Mouse (Mus musculus) embryo, embryonic 10 days (tissue): ENCODE results near the gene Slc10a1.
"Not testable (repeated sequence)": the region's sequence is repeated elsewhere in the genome, so short reads cannot be mapped to it uniquely, and the experiment has no call there.

Source experiments
- DNase-seq: peaks from one replicate; pipeline ENCODE4 v3.0.0-alpha.2; 2015; ENCODE audit warnings: low spot score

Gene Slc10a1

DNA sequence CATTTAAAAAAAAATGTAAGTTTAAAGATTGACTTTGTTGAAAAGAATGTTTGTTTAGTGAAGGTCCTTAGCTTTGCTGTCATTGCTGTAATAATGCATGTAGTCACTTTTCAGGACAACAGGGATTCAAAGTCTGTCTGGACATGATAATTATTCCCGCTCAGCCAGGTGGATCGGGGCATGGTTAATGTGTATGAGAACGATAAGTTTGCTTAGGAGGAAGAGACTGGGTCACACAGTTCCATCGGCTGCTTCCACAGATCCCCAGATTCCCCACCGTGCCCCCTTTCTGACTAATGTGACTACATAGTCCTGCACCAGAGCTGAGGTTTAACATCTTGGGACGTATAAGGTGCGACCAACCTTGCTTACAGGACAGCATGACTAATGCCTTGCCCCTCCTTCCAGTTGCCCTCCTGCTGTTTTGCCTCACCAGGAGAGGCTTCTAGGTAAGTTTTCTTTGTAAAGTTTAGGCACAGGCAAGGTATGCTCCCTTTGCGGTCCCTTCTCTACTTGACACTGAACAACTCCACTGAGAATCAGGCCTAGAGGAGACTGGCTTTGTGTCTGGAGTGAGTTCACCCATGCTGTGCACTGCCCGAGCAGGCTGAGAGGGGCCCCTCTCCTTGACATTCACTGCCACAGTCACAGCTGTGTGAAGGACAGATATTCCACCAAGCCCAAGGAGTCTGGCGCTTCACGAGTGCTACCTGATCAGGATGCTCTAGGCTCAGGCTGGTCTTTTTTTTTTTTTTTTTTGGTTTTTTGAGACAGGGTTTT, 2.3 kb downstream of the Slc10a1 start:
- no peak for DNase-seq

DNA sequence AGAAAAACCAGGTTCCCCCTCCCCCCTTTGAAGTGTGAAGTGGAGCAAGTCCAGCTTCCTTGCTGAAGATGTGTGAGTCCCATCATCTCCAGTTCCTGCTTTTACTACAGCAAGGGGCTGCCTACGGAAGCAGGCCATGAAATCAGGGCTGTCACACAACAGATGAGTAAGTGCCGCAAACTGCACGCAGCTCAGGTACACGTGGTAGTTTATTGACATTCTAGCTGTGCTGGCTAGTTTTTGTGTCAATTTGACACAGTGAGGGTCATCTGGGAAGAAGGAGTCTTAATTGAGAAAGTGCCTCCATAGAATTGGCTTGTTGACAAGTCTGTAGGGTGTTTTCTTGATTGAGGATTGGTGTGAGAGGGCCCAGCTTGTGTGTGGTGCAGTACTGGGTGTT, 5.9 kb downstream of the Slc10a1 start:
- DNase-seq: no peak

DNA sequence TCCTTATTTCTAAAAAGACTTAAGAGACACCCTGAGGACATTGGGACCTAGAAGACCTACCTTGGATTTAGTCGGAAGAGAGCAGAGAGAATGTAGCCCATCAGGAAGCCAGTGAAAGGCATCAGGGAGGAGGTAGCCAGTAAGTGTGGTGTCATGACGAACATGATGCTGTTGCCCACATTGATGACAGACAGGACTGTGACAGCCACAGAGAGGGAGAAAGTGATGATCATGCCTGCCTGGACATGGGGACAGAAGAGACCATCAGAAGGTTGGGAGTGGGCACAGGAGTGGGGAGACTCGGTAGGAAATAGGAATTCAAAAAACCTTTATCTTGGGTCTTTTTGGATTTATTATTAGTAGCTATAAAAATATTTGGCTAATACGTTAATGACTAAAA, 10.5 kb downstream of the Slc10a1 start:
- DNase-seq: no peak

DNA sequence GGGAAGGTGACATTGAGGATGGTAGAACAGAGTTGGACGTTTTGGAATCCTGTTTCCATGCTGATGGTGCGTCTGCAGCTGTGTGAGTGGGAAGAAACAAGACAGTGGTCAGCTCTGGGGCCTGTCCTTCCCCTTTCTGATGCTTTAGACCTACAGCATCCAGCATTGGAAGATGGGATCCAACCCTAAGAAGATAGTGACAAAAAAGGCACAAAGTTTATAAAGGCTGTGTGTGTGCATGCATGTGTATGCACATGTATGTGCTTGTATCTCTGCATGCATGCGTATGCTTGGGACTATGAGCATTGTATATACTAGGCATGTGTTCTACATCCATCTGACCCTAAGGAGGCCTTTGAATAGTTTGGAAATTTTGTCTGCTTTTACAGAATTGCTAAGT, 12.5 kb downstream of the Slc10a1 start:
- DNase-seq: no peak

DNA sequence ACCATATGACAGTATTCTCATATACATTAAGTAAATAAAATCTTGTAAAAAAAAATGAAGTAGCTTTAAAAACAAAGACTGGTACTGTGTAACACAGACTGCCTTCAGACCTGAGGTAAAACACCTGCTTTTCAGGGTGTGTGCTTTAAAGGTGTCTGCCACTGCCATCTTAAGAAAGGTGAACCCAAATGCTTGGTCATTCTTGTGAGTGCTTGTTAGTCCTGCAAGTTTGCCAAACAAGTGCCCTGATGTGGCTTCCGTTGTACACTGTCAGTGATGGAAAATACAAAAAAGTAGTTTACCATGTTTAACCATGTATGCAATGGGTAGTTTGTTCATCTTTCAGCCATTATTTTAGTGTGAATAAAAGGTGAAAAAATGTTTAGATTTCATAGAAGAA, 16.0 kb downstream of the Slc10a1 start:
- no peak for DNase-seq

GRCm38 (mm10) chr12:80951640-80952219, 16.8 kb downstream of the Slc10a1 start:
- no peak for DNase-seq

DNA sequence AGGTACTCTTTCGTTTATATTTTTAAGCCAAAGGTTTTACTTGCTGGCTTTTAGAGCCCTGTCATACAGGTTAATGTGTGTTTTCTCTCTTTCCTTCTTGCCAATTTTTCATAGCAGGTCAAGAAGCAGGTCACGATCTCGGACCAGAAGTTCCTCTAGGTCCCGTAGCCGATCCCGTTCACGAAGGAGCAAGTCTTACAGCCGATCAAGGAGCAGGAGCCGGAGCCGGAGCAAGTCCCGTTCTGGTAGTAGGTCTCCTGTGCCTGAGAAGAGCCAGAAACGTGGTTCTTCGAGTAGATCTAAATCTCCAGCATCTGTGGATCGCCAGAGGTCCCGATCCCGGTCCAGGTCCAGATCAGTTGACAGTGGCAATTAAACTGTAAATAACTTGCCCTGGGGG, 18.9 kb downstream of the Slc10a1 start:
- not testable (repeated sequence) for DNase-seq

DNA sequence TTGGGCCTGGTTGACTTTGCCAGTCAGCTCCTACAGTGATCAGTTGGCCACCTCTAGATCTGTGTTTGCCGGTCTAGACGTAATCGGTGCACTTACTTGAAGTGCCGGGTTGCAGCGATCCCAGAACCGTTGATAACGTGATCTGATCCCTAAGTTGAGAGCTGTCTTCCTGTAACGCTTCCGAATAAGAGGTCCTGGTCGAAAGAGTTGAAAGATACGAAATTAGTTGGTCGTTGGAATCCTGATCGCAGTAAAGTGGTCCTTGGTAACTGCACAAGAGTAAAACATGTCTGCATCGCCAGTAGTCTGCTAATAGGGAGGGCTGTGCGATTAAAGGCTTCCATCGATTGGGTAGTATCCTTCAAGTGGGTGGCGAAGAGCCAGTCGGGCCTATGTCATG, 20.3 kb downstream of the Slc10a1 start:
- no peak for DNase-seq

- DNase-seq: peak; percentile 97
These were observed 22.5 kb downstream of the Slc10a1 start for GRCm38 (mm10) chr12:80945996-80946355.

DNA sequence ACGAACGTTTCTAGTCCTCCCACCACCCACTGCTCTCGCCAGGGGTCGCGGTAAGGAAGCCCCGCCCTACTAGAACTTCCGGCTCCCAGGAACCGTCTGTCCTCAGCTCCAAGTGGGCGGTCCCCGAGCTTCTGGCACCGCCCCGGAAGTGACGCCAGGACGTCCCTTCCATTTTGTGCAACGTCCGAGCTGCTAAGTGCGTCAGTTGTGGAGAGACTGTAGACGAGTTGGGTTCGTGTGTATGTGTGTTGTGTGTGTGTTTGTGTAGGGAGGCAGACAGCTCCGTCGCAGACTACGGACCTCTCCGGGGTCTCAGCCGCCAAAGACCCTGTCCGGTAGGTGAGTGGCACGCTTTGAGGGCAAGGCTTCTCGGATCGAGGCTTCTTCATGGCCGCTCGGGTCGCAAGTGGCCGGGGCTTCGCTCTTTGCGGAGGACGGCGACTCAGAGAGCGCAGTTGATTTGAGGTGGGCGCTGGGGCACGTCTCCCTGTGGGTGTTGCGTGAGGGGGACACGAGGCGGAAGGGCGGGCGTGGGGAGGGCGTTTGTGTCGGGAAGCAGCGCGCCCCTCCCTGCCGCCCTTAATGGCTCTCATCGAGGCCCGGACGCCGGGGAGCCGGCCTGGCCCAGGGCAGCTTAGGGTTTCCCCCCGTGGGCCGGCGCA, 23.0 kb downstream of the Slc10a1 start, which contains the start of gene Srsf5:
Gene Srsf5, plus strand, starts transcription at position 171 of the 662 bp plus-strand sequence.
- peak; percentile 98 for DNase-seq

GRCm38 (mm10) chr12:80944963-80945333, 23.6 kb downstream of the Slc10a1 start:
- not testable (repeated sequence) for DNase-seq

- DNase-seq: no peak
These were observed 24.3 kb downstream of the Slc10a1 start for GRCm38 (mm10) chr12:80944204-80944603.

GRCm38 (mm10) chr12:80943395-80943794, 25.1 kb downstream of the Slc10a1 start:
- no peak for DNase-seq

DNA sequence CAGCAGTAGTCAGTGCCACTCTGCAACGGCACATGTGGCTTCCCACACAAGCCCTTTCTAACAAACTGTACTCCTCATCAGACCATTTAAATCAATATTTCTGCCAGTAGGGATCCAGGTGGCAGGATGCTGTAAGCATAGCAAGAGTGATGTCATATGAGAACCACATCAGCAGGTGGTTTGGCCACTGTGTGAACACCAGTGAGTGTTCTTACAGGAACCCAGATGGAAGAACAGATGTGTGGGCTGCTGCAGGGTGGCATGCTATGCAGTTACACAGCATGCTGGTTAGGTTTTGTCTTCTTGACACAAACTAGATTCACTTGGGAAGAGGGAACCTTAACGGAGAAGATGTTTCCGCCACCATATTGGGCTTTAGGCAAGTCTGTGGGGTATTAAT, 26.6 kb downstream of the Slc10a1 start:
- DNase-seq: no peak

GRCm38 (mm10) chr12:80939165-80939564, 29.3 kb downstream of the Slc10a1 start:
- DNase-seq: no peak

GRCm38 (mm10) chr12:80938642-80939041, 29.9 kb downstream of the Slc10a1 start:
- no peak for DNase-seq

DNA sequence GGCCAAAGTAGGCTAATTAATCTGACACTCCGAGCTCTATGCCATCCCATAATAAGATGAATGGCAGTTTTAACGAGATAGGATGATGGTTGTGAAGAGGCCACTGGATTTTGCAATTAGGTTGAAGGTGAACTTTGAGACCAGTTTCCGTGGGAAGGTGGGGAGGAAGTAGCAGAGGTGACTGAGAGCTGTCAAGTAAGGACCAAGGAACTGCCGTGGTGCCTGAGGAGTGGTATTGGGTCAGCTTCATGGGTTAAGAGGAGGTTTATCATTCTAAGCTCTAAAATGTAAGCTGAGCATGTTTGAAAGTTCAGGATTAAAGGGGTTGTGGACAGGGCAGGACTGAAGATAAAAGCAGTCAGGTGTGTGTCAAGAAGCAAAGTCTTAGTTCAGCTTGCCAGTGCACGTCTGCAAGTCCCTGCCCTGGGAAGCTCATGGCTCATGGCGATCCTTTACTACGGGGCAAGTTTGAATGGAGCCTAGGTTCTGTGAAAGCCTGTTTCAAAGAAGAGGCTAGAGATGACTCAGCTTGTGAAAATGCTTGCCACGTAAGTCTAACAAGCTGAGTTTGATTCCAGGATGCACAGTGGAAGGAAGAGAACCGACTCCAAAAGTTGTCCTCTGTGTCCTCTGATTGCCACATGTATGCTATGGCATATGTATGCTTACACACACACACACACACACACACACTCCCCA, 31.0 kb downstream of the Slc10a1 start:
- no peak for DNase-seq

GRCm38 (mm10) chr12:80936751-80937150, 31.8 kb downstream of the Slc10a1 start:
- no peak for DNase-seq

DNA sequence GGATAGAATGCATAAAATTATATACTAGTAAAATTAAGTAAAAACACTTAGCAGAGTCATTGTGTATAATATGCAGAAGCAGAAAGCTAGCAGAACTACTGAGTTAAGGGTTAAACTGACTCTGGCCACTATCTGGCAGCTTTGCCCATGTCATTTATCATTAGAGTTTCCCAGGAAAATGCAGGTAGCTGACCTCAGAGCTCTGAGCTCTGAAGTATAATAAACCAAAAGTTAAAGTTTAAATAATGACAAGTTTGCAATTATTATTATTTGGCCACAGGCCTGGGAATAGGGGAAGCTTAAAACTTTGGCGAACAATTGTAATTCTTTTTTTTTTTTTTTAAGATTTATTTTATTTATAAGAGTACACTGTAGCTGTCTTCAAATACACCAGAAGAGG, 35.6 kb downstream of the Slc10a1 start:
- DNase-seq: no peak

DNA sequence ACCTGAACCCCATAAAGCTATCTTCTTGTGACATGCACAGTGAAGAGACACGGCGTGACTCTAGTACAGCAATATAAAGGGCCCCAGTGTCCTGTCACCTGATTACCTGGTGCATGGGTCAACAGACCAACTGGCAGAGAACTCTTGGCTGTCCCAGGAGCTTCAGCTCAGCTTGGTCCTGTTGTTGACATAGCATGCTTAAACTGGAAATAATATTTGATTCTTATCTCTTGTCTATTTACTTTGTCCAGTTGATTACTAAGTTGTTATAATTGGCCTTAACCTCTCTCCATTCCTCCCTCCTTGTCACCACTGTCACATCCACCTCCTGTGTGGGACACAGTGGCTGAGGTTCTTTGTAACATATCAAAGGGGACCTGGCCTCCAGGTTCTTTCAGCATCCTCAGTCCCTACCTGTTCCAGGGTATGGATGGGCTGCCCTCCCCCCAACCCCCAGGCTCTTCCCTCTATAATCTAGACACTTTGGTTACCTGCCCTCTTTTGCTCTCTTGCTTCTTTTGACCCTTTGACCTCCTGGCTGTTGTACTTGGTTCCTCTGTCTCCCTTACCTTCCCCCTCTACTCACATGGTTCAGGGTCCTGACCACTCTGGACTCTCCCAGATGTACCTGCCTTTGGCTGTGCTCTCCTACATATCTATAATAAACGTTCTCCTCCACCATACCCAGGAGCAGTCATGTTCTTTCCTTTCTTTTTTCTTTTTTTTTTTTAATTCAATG, 36.9 kb downstream of the Slc10a1 start:
- no peak for DNase-seq

GRCm38 (mm10) chr12:80930141-80930540, 38.4 kb downstream of the Slc10a1 start:
- no peak for DNase-seq

GRCm38 (mm10) chr12:80928881-80929280, 39.6 kb downstream of the Slc10a1 start:
- DNase-seq: no peak
